Mouse (Mus musculus) thymus, adult 2 months (tissue): Measurements from ENCODE around the gene St3gal4.

Experiments used
- CTCF ChIP-seq: fragments of 200-500 bp; IDR thresholded peaks from 2 replicates; pipeline ENCODE4 v1.5.1; 2012; ENCODE audit warnings: mild to moderate bottlenecking, control low read depth, low read length, moderate library complexity, borderline replicate concordance; ENCODE audit not compliant: control insufficient read depth, poor library complexity, insufficient read depth; ENCODE audit errors: extremely low read depth
- POLR2A ChIP-seq: fragments of 200-500 bp; IDR thresholded peaks from 2 replicates; pipeline ENCODE4 v1.6.1; 2012; ENCODE audit warnings: mild to moderate bottlenecking, low read length, control low read depth, moderate library complexity; ENCODE audit not compliant: control insufficient read depth, poor library complexity, insufficient read depth; ENCODE audit errors: extremely low read depth

- TF ChIP-seq POLR2A (no peak), CTCF (no peak)
Observed at GRCm38 (mm10) chr9:35105438-35105837, 13.6 kb downstream of the St3gal4 start.
